Mouse (Mus musculus): ENCODE data around the gene Gm42372.

DNA sequence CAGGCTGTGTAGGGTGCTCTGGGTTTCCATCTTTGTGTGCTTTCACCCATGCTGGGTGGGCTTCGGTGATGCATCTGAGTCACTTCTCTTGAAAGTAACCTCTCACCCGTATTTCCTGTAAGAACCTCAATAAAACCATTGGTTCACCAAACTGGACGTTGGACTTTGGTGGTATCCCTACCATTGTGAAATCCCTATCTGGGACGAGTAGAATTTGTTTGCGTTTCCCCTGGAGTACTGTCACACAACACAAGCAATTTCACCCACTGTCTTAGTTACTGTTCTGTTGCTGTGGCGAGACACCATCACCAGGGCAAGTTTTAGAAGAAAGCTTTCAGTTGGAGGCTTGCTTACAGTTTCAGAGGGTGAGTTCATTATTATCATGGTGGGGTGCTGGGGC lies 14.5 kb upstream of the Gm42372 start:
- TF ChIP-seq EP300 (IDR thresholded peaks at IDR 0.05; ENCODE audit: insufficient read depth, low read depth, low read length), result no peak
- no peak for TF ChIP-seq CTCF (IDR thresholded peaks at IDR 0.05; ENCODE audit: low read depth, low read length)
